Mouse (Mus musculus) frontal cortex, postnatal 36 days (tissue): Measurements from ENCODE around the gene Ube2f.
A peak's percentile ranks its signal among the peaks of the same experiment; 100 is the strongest.

ENCODE experiments used
- DNase-seq, 2 experiments: peaks; one replicate each; pipeline ENCODE4 v3.0.0; 2022; ENCODE audit warnings: low spot score in 2 of 2

Gene Ube2f

GRCm38 (mm10) chr1:91237676-91238075 is 12.4 kb upstream of the Ube2f start:
- DNase-seq = no peak

- peak; percentile 55 to 67 for DNase-seq
These were observed 11.0 kb upstream of the Ube2f start for GRCm38 (mm10) chr1:91239112-91239511.

- no peak for DNase-seq
These were observed 10.3 kb upstream of the Ube2f start for GRCm38 (mm10) chr1:91239800-91240199.

GRCm38 (mm10) chr1:91240685-91241084 is 9.4 kb upstream of the Ube2f start:
- DNase-seq = no peak

GRCm38 (mm10) chr1:91241249-91241648 is 8.9 kb upstream of the Ube2f start:
- no peak for DNase-seq

- no peak for DNase-seq
These were observed 1.9 kb upstream of the Ube2f start for GRCm38 (mm10) chr1:91248242-91248641.

- no peak for DNase-seq
These were observed 1.1 kb upstream of the Ube2f start for GRCm38 (mm10) chr1:91248970-91249369.

GRCm38 (mm10) chr1:91250415-91251147 is 477 bp downstream of the Ube2f start:
- DNase-seq = peak in 1 of 2 experiments; percentile 14

GRCm38 (mm10) chr1:91251148-91251650 is 1.1 kb downstream of the Ube2f start:
- no peak for DNase-seq

GRCm38 (mm10) chr1:91251927-91252326 is 1.8 kb downstream of the Ube2f start:
- no peak for DNase-seq

GRCm38 (mm10) chr1:91257918-91258317 is 7.8 kb downstream of the Ube2f start:
- no peak for DNase-seq

- no peak for DNase-seq
These were observed 9.7 kb downstream of the Ube2f start for GRCm38 (mm10) chr1:91259794-91260193.

GRCm38 (mm10) chr1:91262508-91262907 is 12.4 kb downstream of the Ube2f start:
- DNase-seq = no peak

GRCm38 (mm10) chr1:91272260-91272659 is 22.2 kb downstream of the Ube2f start:
- no peak for DNase-seq

GRCm38 (mm10) chr1:91276581-91276980 is 26.5 kb downstream of the Ube2f start:
- DNase-seq = no peak

- no peak for DNase-seq
These were observed 27.4 kb downstream of the Ube2f start for GRCm38 (mm10) chr1:91277480-91277879.

- no peak for DNase-seq
These were observed 28.5 kb downstream of the Ube2f start for GRCm38 (mm10) chr1:91278410-91279119.

GRCm38 (mm10) chr1:91279126-91279525 is 29.0 kb downstream of the Ube2f start:
- no peak for DNase-seq

GRCm38 (mm10) chr1:91282582-91282981 is 32.5 kb downstream of the Ube2f start:
- no peak for DNase-seq

GRCm38 (mm10) chr1:91289375-91289774 is 39.3 kb downstream of the Ube2f start:
- DNase-seq = no peak

- DNase-seq = no peak
These were observed 42.2 kb downstream of the Ube2f start for GRCm38 (mm10) chr1:91292101-91292825.

GRCm38 (mm10) chr1:91295544-91295943 is 45.4 kb downstream of the Ube2f start:
- no peak for DNase-seq
